Mouse (Mus musculus): Measurements from ENCODE around the gene Serpina9. TPM values are rescaled to one million over a fixed set of nuclear protein-coding genes. Genes with fewer than 3 reads are reported as not detected.

The Serpina9 gene
- total and polyA plus RNA-seq, 3 experiments: 0.62 TPM; not detected in 2

DNA sequence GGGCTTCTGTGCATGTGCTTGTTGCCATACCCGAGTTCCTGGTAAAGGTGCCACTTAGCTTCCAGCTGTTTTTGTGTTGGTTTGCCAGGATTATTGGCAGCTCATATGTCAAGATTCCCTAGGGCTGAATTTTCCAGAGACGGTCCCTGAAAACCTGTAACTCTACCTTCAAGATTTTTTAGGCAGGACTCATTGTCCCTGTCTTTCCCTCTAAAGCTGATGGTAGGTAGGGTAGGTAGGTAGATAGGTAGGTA, 24.1 kb downstream of the Serpina9 start:
- no peaks in the 10 kb centered on the region for H3K4me1 ChIP-seq (ENCODE audit: control insufficient read depth, insufficient read depth, low read length)
- DNase-seq: no peak
- no peaks in the 10 kb centered on the region for H3K79me2 ChIP-seq (replicated peaks; ENCODE audit: control insufficient read depth, insufficient read depth, low read length)
- H3K27ac ChIP-seq: no peak overlapping the region
- TF ChIP-seq EP300 (IDR thresholded peaks at IDR 0.05; ENCODE audit: insufficient read depth, low read depth, low read length): no peak
- no peak for TF ChIP-seq POLR2A (IDR thresholded peaks at IDR 0.05; ENCODE audit: insufficient read depth, low read depth, low read length)
- no peak for TF ChIP-seq CTCF (IDR thresholded peaks at IDR 0.05)
- 74% methylated on average over 2 of the region's 2 CpGs for WGBS
- intact Hi-C loops (cut with DNase I): no loop called here
- H3K9ac ChIP-seq (ENCODE audit: low read depth, low read length): no peak overlapping the region
- H3K4me3 ChIP-seq: no peak overlapping the region
- no peaks in the 10 kb centered on the region for H3K27me3 ChIP-seq (ENCODE audit: control insufficient read depth, insufficient read depth, low read length)
- H3K36me3 ChIP-seq (ENCODE audit: control insufficient read depth, insufficient read depth, low read length): no peaks in the 10 kb centered on the region

DNA sequence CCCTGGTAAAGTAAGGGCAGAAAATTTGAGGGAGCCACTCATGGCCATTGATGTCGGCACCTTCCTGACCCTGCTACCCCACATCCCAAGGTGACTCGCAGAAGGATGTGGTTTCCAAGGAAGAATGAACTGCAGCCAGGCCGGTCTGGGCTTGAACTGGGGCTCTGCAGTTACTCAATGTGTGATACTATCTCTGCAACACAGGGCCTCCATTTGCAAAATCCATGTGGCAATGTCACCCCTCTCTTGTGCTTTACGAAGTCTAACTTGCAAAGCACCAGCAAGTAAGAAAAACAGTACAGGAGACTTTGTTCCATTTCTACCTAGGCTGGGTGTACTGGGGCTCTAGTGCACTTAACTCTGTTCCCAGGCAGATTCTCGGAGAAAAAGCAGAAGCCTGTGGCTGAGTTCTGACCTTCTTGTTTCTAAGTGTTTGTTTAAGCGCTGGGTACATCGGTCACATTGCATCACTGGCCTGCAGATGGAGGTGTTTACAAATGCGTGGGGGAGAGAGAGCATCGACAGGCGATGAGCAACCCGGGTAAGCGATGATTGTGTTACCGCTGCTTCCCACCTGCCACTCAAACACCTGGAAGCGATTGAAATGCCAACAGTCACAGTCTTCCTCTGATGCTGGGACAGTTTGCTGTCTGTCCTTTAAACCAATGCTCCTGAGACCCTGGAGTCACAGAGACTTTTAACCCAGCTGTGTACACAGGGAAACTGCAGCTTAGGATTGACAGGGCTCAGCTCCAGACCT, 24.6 kb downstream of the Serpina9 start:
- Histone ChIP-seq H3K36me3 (ENCODE audit: control insufficient read depth, insufficient read depth, low read length) (no peaks in the 10 kb centered on the region), H3K27me3 (ENCODE audit: control insufficient read depth, insufficient read depth, low read length) (no peaks in the 10 kb centered on the region), H3K4me1 (ENCODE audit: control insufficient read depth, insufficient read depth, low read length) (no peaks in the 10 kb centered on the region), H3K9ac (ENCODE audit: low read depth, low read length) (no peak overlapping the region), H3K27ac (no peak overlapping the region), H3K79me2 (replicated peaks; ENCODE audit: control insufficient read depth, insufficient read depth, low read length) (no peaks in the 10 kb centered on the region), H3K4me3 (no peak overlapping the region)
- 50% methylated on average over 14 of the region's 14 CpGs for WGBS
- intact Hi-C loops (cut with DNase I): no loop called here
- no peak for DNase-seq
- no peak for TF ChIP-seq POLR2A (IDR thresholded peaks at IDR 0.05; ENCODE audit: insufficient read depth, low read depth, low read length)
- TF ChIP-seq CTCF (IDR thresholded peaks at IDR 0.05): peak; percentile 18
- no peak for TF ChIP-seq EP300 (IDR thresholded peaks at IDR 0.05; ENCODE audit: insufficient read depth, low read depth, low read length)

DNA sequence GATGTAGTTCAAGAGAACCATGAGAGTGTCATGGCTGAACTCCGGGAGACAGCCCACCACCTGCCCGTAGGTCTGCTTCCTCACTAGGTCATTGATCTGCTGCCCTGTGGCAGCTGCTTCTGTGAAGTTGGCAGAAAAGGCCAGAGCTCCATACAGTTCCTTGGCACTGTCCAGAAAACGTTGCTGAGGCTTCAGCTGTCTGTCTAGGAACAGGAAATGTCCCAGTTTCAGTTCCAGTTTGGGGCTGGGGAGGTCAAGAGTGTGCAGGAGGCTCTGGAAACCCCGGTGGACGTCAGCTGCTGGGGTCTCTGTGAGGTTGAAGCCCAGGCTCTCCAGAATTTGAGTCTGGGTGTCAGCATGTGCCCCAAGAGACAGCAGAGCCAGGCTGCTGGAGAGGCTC, 27.7 kb downstream of the Serpina9 start:
- no peak for TF ChIP-seq EP300 (IDR thresholded peaks at IDR 0.05; ENCODE audit: insufficient read depth, low read depth, low read length)
- TF ChIP-seq POLR2A (IDR thresholded peaks at IDR 0.05; ENCODE audit: insufficient read depth, low read depth, low read length): no peak
- no peak for TF ChIP-seq CTCF (IDR thresholded peaks at IDR 0.05)
- Histone ChIP-seq H3K27me3 (ENCODE audit: control insufficient read depth, insufficient read depth, low read length) (no peaks in the 10 kb centered on the region), H3K36me3 (ENCODE audit: control insufficient read depth, insufficient read depth, low read length) (no peaks in the 10 kb centered on the region), H3K4me3 (no peak overlapping the region), H3K9ac (ENCODE audit: low read depth, low read length) (no peak overlapping the region), H3K27ac (no peak overlapping the region), H3K79me2 (replicated peaks; ENCODE audit: control insufficient read depth, insufficient read depth, low read length) (no peaks in the 10 kb centered on the region), H3K4me1 (ENCODE audit: control insufficient read depth, insufficient read depth, low read length) (no peaks in the 10 kb centered on the region)
- intact Hi-C loops (cut with DNase I): no loop called here
- 48% methylated on average over 5 of the region's 5 CpGs for WGBS
- DNase-seq: no peak

DNA sequence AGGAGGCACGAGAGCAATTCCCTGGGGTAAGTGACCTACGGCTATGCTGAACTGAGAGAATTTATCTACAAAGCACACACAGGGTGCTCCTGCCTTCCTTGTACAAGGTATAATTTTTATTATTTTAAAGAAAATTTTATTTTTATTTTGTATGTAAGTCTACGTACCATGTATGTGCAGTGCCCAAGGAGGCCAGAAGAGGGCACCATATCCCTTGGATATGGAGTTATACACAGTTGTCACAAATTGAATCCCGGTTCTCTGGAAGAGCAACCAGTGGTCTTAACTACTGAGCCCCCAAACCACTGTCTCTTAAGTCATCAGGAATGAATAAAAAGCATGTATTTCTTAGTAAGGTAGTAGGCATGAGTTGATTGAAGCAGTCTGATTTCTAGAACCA, 28.6 kb downstream of the Serpina9 start:
- intact Hi-C loops (cut with DNase I): no loop called here
- DNase-seq: peak in 1 of 2 experiments; percentile 53

DNA sequence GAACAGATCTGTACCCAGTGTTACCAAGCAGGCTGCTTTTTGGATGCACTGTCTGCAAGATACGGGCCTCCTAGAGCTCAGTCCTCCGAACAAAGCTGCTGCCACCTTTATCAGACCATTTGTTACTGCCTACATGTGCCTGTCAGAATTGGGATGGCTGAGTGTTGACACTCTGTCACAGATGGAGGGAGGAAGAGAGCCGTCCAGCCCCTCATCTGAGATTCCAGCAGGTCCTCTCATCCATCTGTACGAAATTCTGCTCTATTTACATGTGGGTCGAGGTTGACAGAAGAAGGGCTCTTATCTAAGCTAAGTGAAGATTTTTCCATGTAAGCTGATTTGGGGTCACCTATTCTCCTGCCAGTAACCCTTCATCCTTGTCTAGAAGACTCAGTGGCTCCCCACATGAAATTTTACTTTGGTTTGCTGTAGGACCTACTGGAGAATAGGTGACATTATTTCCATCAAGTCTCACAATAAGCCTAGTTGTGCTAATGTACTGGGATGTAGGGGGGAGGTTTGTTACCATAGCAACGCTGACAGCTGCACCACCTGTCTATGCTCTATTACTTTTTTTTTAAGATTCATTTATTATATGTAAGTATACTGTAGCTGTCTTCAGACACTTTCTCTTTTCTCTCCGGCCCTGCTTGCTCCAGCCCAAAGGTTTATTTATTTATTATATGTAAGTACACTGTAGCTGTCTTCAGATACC, 31.8 kb downstream of the Serpina9 start:
- no peaks in the 10 kb centered on the region for H3K27me3 ChIP-seq (ENCODE audit: control insufficient read depth, insufficient read depth, low read length)
- no peaks in the 10 kb centered on the region for H3K79me2 ChIP-seq (replicated peaks; ENCODE audit: control insufficient read depth, insufficient read depth, low read length)
- no peak overlapping the region for H3K27ac ChIP-seq
- TF ChIP-seq CTCF (IDR thresholded peaks at IDR 0.05): no peak
- TF ChIP-seq EP300 (IDR thresholded peaks at IDR 0.05; ENCODE audit: insufficient read depth, low read depth, low read length): no peak
- no peak for TF ChIP-seq POLR2A (IDR thresholded peaks at IDR 0.05; ENCODE audit: insufficient read depth, low read depth, low read length)
- intact Hi-C loops (cut with DNase I): no loop called here
- no peaks in the 10 kb centered on the region for H3K36me3 ChIP-seq (ENCODE audit: control insufficient read depth, insufficient read depth, low read length)
- 53% methylated on average over 7 of the region's 7 CpGs for WGBS
- H3K4me1 ChIP-seq (ENCODE audit: control insufficient read depth, insufficient read depth, low read length): no peaks in the 10 kb centered on the region
- H3K4me3 ChIP-seq: no peak overlapping the region
- no peak overlapping the region for H3K9ac ChIP-seq (ENCODE audit: low read depth, low read length)
- no peak for DNase-seq

More for the DNA sequence above, 28.6 kb downstream of the Serpina9 start:
- Histone ChIP-seq H3K4me1 (ENCODE audit: control insufficient read depth, insufficient read depth, low read length) (no peaks in the 10 kb centered on the region), H3K4me3 (no peak overlapping the region), H3K27ac (no peak overlapping the region), H3K9ac (ENCODE audit: low read depth, low read length) (no peak overlapping the region), H3K79me2 (replicated peaks; ENCODE audit: control insufficient read depth, insufficient read depth, low read length) (no peaks in the 10 kb centered on the region), H3K27me3 (ENCODE audit: control insufficient read depth, insufficient read depth, low read length) (no peaks in the 10 kb centered on the region), H3K36me3 (ENCODE audit: control insufficient read depth, insufficient read depth, low read length) (no peaks in the 10 kb centered on the region)
- no peak for TF ChIP-seq POLR2A (IDR thresholded peaks at IDR 0.05; ENCODE audit: insufficient read depth, low read depth, low read length)
- TF ChIP-seq CTCF (IDR thresholded peaks at IDR 0.05): peak; percentile 82
- 53% methylated on average over 4 of the region's 4 CpGs for WGBS

DNA sequence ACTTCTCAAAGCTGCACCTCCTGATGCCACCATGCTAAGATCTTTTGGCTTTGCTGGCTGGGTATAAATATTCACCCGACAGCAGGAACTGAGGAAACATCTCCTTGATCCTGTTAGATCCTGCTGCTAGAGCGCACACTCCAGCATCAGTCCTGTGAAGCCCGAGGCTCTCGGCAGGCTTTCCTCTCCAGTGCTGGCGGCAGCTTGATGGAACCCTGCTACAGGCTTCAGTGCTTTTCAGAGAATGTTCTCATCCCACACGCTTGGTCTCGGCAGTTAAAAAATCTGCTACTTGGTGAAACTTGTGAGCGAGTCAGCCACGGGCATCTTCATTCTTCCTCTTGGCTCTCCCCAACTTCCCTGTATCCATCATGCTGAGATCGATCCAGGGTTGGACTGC, 35.3 kb downstream of the Serpina9 start:
- intact Hi-C loops (cut with DNase I): no loop called here
- TF ChIP-seq CTCF (IDR thresholded peaks at IDR 0.05): no peak
- H3K79me2 ChIP-seq (replicated peaks; ENCODE audit: control insufficient read depth, insufficient read depth, low read length): no peaks in the 10 kb centered on the region
- no peak overlapping the region for H3K9ac ChIP-seq (ENCODE audit: low read depth, low read length)
- H3K4me1 ChIP-seq (ENCODE audit: control insufficient read depth, insufficient read depth, low read length): no peaks in the 10 kb centered on the region
- H3K36me3 ChIP-seq (ENCODE audit: control insufficient read depth, insufficient read depth, low read length): no peaks in the 10 kb centered on the region
- DNase-seq: no peak
- no peak overlapping the region for H3K27ac ChIP-seq
- H3K4me3 ChIP-seq: no peak overlapping the region
- no peaks in the 10 kb centered on the region for H3K27me3 ChIP-seq (ENCODE audit: control insufficient read depth, insufficient read depth, low read length)
- 83% methylated on average over 10 of the region's 10 CpGs for WGBS
